Mouse (Mus musculus) MEL (cell line): ENCODE results near the gene H3f3b. TPM values are rescaled to one million over a fixed set of nuclear protein-coding genes. Genes with fewer than 3 reads are reported as not detected.

Source experiments
- DNase-seq: peaks from one replicate; pipeline ENCODE4 v3.0.0; 2011; ENCODE audit warnings: low read depth, low spot score
- H3K27ac ChIP-seq: 2 replicates; pipeline ENCODE4 v1.5.1; 2012; ENCODE audit warnings: low read depth, mild to moderate bottlenecking, control low read depth, low read length, moderate library complexity; ENCODE audit not compliant: control insufficient read depth
- H3K27me3 ChIP-seq, 2 experiments: fragments of 150-350 bp in 1 of 2; sonication (generic) in 1 of 2; 2 replicates each; pipeline ENCODE4 v1.6.1; 2012; ENCODE audit warnings: low read length in 2 of 2, mild to moderate bottlenecking in 2 of 2, improper control_type of control experiment in 1 of 2, moderate library complexity in 1 of 2; ENCODE audit not compliant: insufficient read depth in 2 of 2, control insufficient read depth in 1 of 2
- H3K36me3 ChIP-seq, 2 experiments: 2 replicates each; pipeline ENCODE4 v1.6.1; 2012 to 2014; ENCODE audit warnings: low read length in 2 of 2, improper control_type of control experiment in 1 of 2, inconsistent platforms in 1 of 2, mild to moderate bottlenecking in 1 of 2; ENCODE audit not compliant: insufficient read depth in 2 of 2, control insufficient read depth in 1 of 2
- H3K4me1 ChIP-seq, 2 experiments: fragments of 150-350 bp in 1 of 2; sonication (generic) in 1 of 2; 2 replicates each; pipeline ENCODE4 v1.6.1; 2012; ENCODE audit warnings: low read length in 2 of 2, improper control_type of control experiment in 1 of 2, mild to moderate bottlenecking in 1 of 2; ENCODE audit not compliant: insufficient read depth in 2 of 2, control insufficient read depth in 1 of 2
- H3K4me3 ChIP-seq, 2 experiments: fragments of 150-350 bp in 1 of 2; sonication (generic) in 1 of 2; 2 replicates each; pipeline ENCODE4 v1.5.1; 2012; ENCODE audit warnings: low read depth in 2 of 2, low read length in 2 of 2, mild to moderate bottlenecking in 2 of 2, moderate library complexity in 2 of 2, control low read depth in 1 of 2, improper control_type of control experiment in 1 of 2; ENCODE audit not compliant: control insufficient read depth in 1 of 2, insufficient read depth in 1 of 2
- H3K79me2 ChIP-seq: 2 replicates; pipeline ENCODE4 v1.6.1; 2012; ENCODE audit warnings: mild to moderate bottlenecking, low read length, moderate library complexity; ENCODE audit not compliant: control insufficient read depth, poor library complexity, insufficient read depth
- H3K9ac ChIP-seq: 2 replicates; pipeline ENCODE4 v1.6.1; 2012; ENCODE audit warnings: low read depth, mild to moderate bottlenecking, control low read depth, low read length, moderate library complexity; ENCODE audit not compliant: control insufficient read depth, poor library complexity, severe bottlenecking
- H3K9me3 ChIP-seq: fragments of 150-350 bp; sonication (generic); replicated peaks from 2 replicates; pipeline ENCODE4 v1.6.1; 2012; ENCODE audit warnings: mild to moderate bottlenecking, low read length, improper control_type of control experiment, moderate library complexity; ENCODE audit not compliant: insufficient read depth
- GATA1 ChIP-seq: IDR thresholded peaks from 2 replicates; pipeline ENCODE4 v1.6.1; 2011; ENCODE audit warnings: low read depth, low read length, improper control_type of control experiment
- JUND ChIP-seq: IDR thresholded peaks from 2 replicates; pipeline ENCODE4 v1.6.1; 2011; ENCODE audit warnings: low read depth, mild to moderate bottlenecking, improper control_type of control experiment, low read length
- MAZ ChIP-seq: IDR thresholded peaks from 2 replicates; pipeline ENCODE4 v1.6.1; 2012; ENCODE audit warnings: low read depth, mild to moderate bottlenecking, inconsistent platforms, low read length, improper control_type of control experiment
- MXI1 ChIP-seq: IDR thresholded peaks from 2 replicates; pipeline ENCODE4 v1.6.1; 2011; ENCODE audit warnings: mild to moderate bottlenecking, low read depth, low read length, improper control_type of control experiment
- NELFE ChIP-seq: IDR thresholded peaks from 2 replicates; pipeline ENCODE4 v1.6.1; 2011; ENCODE audit warnings: low read depth, low read length, improper control_type of control experiment
- RAD21 ChIP-seq: IDR thresholded peaks from 2 replicates; pipeline ENCODE4 v1.6.1; 2011; ENCODE audit warnings: mild to moderate bottlenecking, low read depth, low read length, improper control_type of control experiment
- SIN3A ChIP-seq: IDR thresholded peaks from 2 replicates; pipeline ENCODE4 v1.6.1; 2012; ENCODE audit warnings: low read length, improper control_type of control experiment, inconsistent platforms
- TBP ChIP-seq: IDR thresholded peaks from 2 replicates; pipeline ENCODE4 v1.8.0; 2011; ENCODE audit warnings: low read depth, low read length, improper control_type of control experiment
- UBTF ChIP-seq: IDR thresholded peaks from 2 replicates; pipeline ENCODE4 v1.6.1; 2012; ENCODE audit warnings: low read depth, mild to moderate bottlenecking, inconsistent platforms, low read length, improper control_type of control experiment, moderate library complexity, borderline replicate concordance; ENCODE audit not compliant: insufficient read depth
- USF1 ChIP-seq: IDR thresholded peaks from 2 replicates; pipeline ENCODE4 v1.6.1; 2014; ENCODE audit warnings: low read depth, mild to moderate bottlenecking, inconsistent platforms, low read length, improper control_type of control experiment, moderate library complexity
- ZMIZ1 ChIP-seq: IDR thresholded peaks from 2 replicates; pipeline ENCODE4 v1.6.1; 2012; ENCODE audit warnings: low read depth, mild to moderate bottlenecking, inconsistent platforms, low read length, improper control_type of control experiment, moderate library complexity
- ZNF384 ChIP-seq: IDR thresholded peaks from 2 replicates; pipeline ENCODE4 v1.6.1; 2012; ENCODE audit warnings: low read depth, mild to moderate bottlenecking, inconsistent platforms, low read length, improper control_type of control experiment
- polyA plus RNA-seq, 2 experiments: library from polyadenylated mRNA; stranded (reverse) in 1 of 2; unstranded in 1 of 2; fragments of >175 nt in 1 of 2; fragments of >200 nt in 1 of 2; gene quantifications; 2 replicates each; pipeline versions ENCODE4 v1.2.1 to v1.2.4; 2012; ENCODE audit warnings: low replicate concordance in 2 of 2, low read depth in 1 of 2; ENCODE audit not compliant: insufficient read length in 2 of 2, insufficient read depth in 1 of 2, missing spikeins in 1 of 2
- total RNA-seq: library from RNA; depleted of rRNA; stranded (reverse); fragments of 300-350 nt; gene quantifications from 2 replicates; pipeline ENCODE4 v1.2.3, GENCODE M21; 2012

H3f3b gene
- total and polyA plus RNA-seq, 3 experiments, result 96.6 to 767 (median 498) TPM

DNA sequence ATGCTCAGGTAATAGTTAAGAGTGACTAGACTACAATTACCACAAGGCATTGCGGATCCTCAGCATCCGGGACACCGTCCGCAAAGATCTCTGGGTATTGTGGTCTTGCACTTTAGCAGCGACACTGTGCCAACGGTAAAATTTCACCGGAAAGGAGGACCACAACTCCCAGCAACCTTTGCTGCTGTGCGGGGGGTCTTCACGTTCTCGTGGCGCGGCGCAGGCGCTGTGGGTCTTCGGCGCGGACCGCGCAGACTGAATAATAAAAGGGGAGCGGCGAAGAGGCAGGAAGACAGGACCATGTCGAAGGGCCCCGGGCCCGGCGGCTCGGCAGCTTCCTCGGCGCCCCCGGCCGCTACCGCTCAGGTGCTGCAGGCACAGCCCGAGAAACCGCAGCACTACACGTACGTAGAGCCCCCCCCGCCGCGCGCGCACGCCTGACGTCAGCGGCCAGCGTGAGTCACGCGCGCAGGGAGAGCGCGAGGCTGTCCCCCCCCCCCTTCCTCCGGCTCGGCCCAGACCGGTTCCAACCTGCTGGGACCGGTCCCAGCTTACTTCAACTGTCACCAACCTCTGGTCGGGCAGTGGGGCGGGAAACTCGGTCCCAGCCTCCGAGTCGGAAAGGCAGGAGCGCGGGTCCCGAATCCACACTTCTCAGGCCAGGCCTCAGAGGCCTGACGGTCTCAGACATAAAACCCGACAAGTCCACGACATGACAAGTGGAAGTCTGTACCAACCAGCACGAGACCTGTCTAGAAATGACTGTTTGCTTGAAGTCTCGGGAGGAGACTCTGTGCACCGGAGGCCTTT, 2.5 kb upstream of the H3f3b start, which contains the start of gene Unk (continued):
- TF ChIP-seq MXI1 (peak; percentile 87), SIN3A (peak; percentile 77), UBTF (0 out of 2 replicates have a peak, but pooled peaks have one; percentile 9), GATA1 (peak; percentile 26; the same call in 1 of the 2 replicates)

DNA sequence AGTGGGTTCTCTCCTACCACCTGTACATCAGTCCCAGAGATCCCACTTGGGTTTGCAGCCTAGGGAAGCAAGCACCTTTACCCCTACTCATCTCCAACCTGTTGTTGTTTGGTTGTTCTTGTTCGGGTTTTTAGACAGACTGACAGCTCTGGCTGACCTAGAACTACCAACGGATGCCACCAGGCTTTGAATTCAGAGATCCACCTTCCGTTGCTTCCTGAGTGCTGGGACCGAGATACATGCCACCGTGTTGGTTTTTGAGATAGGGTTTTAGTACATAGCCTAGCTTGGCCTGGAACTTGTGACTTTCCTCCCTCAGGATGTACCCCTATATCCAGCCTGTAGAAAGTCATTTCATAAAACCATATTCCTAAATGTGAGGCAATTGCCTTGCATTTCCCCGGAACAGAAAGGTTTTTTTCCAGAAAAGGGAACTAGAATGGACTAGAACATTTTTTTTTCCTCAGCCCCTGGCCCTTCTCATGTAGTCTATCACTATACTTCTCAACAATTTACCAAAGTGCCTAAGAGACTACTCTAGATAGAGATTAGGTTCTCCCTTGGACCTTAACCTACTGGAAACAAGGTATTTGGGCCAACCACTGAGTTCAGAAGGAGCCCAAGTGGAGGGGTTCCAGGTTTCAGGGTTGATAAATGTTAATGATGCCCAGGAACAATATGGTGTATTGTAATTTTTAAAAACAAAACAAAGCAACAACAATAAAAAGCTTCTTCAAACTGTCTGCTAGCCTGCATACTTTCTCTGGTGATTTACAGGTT, 1.5 kb upstream of the H3f3b start:
- DNase-seq, result peak; percentile 77
- Histone ChIP-seq H3K9ac (peak overlapping the region; percentile 76), H3K36me3 (peaks cover 0 to 31% of the 10 kb centered on the region in 2 experiments; a peak in 2 of 4 replicates), H3K27me3 (no peaks in the 10 kb centered on the region), H3K4me3 (peak overlapping the region; percentile 74 to 87), H3K4me1 (peaks cover 11 to 30% of the 10 kb centered on the region in 2 experiments; a peak in 3 of 4 replicates), H3K79me2 (peaks cover 33% of the 10 kb centered on the region), H3K9me3 (no peaks in the 10 kb centered on the region), H3K27ac (peak overlapping the region; percentile 61)
- TF ChIP-seq JUND (0 out of 2 replicates have a peak, but pooled peaks have one; percentile 33), NELFE (no peak), ZNF384 (peak; percentile 86)

DNA sequence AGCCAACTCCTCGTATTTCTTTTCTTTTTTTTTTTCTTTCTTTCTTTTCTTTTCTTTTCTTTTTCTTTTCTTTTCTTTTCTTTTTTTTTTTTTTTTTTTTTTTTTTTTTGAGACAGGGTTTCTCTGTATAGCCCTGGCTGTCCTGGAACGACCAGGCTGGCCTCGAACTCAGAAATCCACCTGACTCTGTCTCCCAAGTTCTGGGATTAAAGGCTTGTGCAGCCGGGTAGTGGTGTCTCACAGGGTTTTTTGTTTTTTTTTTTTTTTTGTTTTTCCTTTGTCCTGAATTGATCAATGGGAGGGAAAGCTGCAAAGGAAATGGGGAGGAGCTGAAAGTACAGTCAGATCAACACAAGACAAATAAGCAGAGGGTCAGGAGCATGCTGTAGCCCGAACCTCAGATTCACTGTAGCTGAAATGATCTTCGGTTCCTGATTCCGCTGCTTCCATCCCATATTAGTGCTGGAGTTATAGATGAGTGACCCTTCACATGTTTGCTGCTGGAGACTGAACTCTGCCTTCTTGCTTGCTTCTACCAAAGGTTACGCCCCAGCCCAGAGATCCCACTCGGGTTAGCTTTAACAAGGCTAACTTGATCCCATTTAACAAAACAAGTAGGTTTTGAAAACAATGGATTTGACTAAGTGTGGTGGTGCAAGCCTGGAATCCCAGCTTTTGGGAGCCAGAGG, 559 bp upstream of the H3f3b start:
- TF ChIP-seq USF1 (no peak), MAZ (no peak), RAD21 (no peak), TBP (0 out of 2 replicates have a peak, but pooled peaks have one; percentile 4), ZMIZ1 (no peak)
- H3K9ac ChIP-seq, result no peak overlapping the region
- H3K27ac ChIP-seq, result no peak overlapping the region
- no peak for DNase-seq
- H3K9me3 ChIP-seq, result no peaks in the 10 kb centered on the region
- peaks cover 11 to 30% of the 10 kb centered on the region in 2 experiments; a peak in 3 of 4 replicates for H3K4me1 ChIP-seq
- H3K4me3 ChIP-seq, result no peak overlapping the region
- H3K79me2 ChIP-seq, result peaks cover 40% of the 10 kb centered on the region
- H3K27me3 ChIP-seq, result no peaks in the 10 kb centered on the region
- H3K36me3 ChIP-seq, result peaks cover 0 to 31% of the 10 kb centered on the region in 2 experiments; a peak in 2 of 4 replicates
